Mouse (Mus musculus) yolk sac, embryonic 10.5 days (tissue): ENCODE measurements around the gene Nol8.

Experiments used
- DNase-seq: peaks from one replicate; pipeline ENCODE4 v3.0.0-alpha.2; 2017; ENCODE audit warnings: low spot score

Gene Nol8

GRCm38 (mm10) chr13:49684266-49684665 lies 31.4 kb downstream of the Nol8 start:
- no peak for DNase-seq

GRCm38 (mm10) chr13:49691056-49691455 lies 38.2 kb downstream of the Nol8 start:
- no peak for DNase-seq

GRCm38 (mm10) chr13:49703216-49703779 lies 50.4 kb downstream of the Nol8 start:
- no peak for DNase-seq

GRCm38 (mm10) chr13:49706032-49706690 lies 53.3 kb downstream of the Nol8 start:
- DNase-seq = no peak

GRCm38 (mm10) chr13:49708311-49708710 lies 55.4 kb downstream of the Nol8 start:
- DNase-seq = no peak

GRCm38 (mm10) chr13:49712047-49712721 lies 59.3 kb downstream of the Nol8 start:
- DNase-seq = no peak

GRCm38 (mm10) chr13:49719310-49719709 lies 66.4 kb downstream of the Nol8 start:
- DNase-seq = no peak
